Mouse (Mus musculus): ENCODE data around the gene 1700015G11Rik. TPM values are rescaled to one million over a fixed set of nuclear protein-coding genes. Genes with fewer than 3 reads are reported as not detected.

The 1700015G11Rik gene
- polyA plus RNA-seq, 1 experiment from 2014 or later = not detected

DNA sequence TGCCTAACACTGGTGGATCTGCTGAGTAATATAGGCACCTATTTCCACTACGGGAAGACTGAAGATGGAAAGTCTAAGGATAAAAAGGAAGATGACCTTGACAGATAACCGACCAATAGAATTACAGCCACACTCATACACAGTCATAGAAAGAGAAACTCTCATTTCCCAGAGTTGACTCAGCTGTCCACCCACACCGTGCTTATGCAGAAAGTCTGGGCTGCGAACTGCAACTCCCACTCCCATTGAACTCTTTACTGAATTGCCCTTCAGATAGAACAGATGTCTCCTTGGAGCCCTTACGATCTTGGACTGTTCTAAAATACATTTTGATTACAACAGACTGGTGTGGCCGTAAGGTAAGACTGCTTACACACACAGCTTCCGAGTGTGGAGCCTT lies 50.8 kb downstream of the 1700015G11Rik start:
- no peaks in the 10 kb centered on the region for H3K4me1 ChIP-seq (replicated peaks)
- 81% methylated on average over 7 of the region's 7 CpGs for WGBS
- no peak overlapping the region for H3K27ac ChIP-seq
- H3K9ac ChIP-seq = no peak overlapping the region
- H3K36me3 ChIP-seq = no peaks in the 10 kb centered on the region
- no peak overlapping the region for H3K4me3 ChIP-seq
- H3K4me2 ChIP-seq = no peak overlapping the region
- H3K9me3 ChIP-seq (replicated peaks) = no peaks in the 10 kb centered on the region
- no peak for ATAC-seq (replicated peaks; ENCODE audit: insufficient number of reproducible peaks, insufficient read depth, low FRiP score, low read depth)
- no peaks in the 10 kb centered on the region for H3K27me3 ChIP-seq

- WGBS = 80% methylated on average over 10 of the region's 10 CpGs
- H3K4me2 ChIP-seq = no peak overlapping the region
- H3K9me3 ChIP-seq (replicated peaks) = no peaks in the 10 kb centered on the region
- H3K27ac ChIP-seq = no peak overlapping the region
- no peak overlapping the region for H3K9ac ChIP-seq
- no peaks in the 10 kb centered on the region for H3K36me3 ChIP-seq
- no peaks in the 10 kb centered on the region for H3K27me3 ChIP-seq
- no peak for ATAC-seq (replicated peaks; ENCODE audit: insufficient number of reproducible peaks, insufficient read depth, low FRiP score, low read depth)
- no peaks in the 10 kb centered on the region for H3K4me1 ChIP-seq (replicated peaks)
- no peak overlapping the region for H3K4me3 ChIP-seq
Observed at GRCm38 (mm10) chr7:51962219-51962952, 53.1 kb downstream of the 1700015G11Rik start.

Other genes with a start within 250 kb of the 1700015G11Rik start
- gene Gas2, start 153.7 kb downstream of the 1700015G11Rik start, polyA plus RNA-seq (2015; fragmentation: Nextera tagmentation; extraction: Ambion mirVana) = 7.2 and 10.2 TPM in 2 replicates
- 5.3 and 6.6 TPM in 2 replicates for gene Fancf, start 153.5 kb downstream of the 1700015G11Rik start, polyA plus RNA-seq (2015; fragmentation: Nextera tagmentation; extraction: Ambion mirVana)
- 7.7 and 9.4 TPM in 2 replicates for gene Svip, start 9.7 kb downstream of the 1700015G11Rik start, polyA plus RNA-seq (2015; fragmentation: Nextera tagmentation; extraction: Ambion mirVana)